Mouse (Mus musculus): ENCODE data around the gene 4930402F06Rik. TPM values are rescaled to one million over a fixed set of nuclear protein-coding genes. Genes with fewer than 3 reads are reported as not detected.

4930402F06Rik gene
- polyA plus RNA-seq, 1 experiment = not detected

GRCm38 (mm10) chr2:35432472-35432871, 35.5 kb upstream of the 4930402F06Rik start:
- no peak overlapping the region for H3K9ac ChIP-seq (ENCODE audit: low read depth, poor library complexity, severe bottlenecking)
- H3K9me3 ChIP-seq (replicated peaks; ENCODE audit: control insufficient read depth, insufficient read depth, low read length, poor library complexity, severe bottlenecking) = no peaks in the 10 kb centered on the region
- no peaks in the 10 kb centered on the region for H3K27me3 ChIP-seq (ENCODE audit: control insufficient read depth, insufficient read depth, low read length, poor library complexity, severe bottlenecking)
- no peaks in the 10 kb centered on the region for H3K36me3 ChIP-seq (ENCODE audit: control insufficient read depth, insufficient read depth, low read length, poor library complexity, severe bottlenecking)
- no peak overlapping the region for H3K27ac ChIP-seq (ENCODE audit: insufficient read depth, low read length)
- TF ChIP-seq POLR2A (IDR thresholded peaks at IDR 0.05; ENCODE audit: insufficient read depth, low read length) = no peak
- TF ChIP-seq EP300 (IDR thresholded peaks at IDR 0.05; ENCODE audit: insufficient read depth, low read depth, low read length) = no peak
- no peak for TF ChIP-seq CTCF (IDR thresholded peaks at IDR 0.05; ENCODE audit: low read depth, low read length)
- no peaks in the 10 kb centered on the region for H3K4me1 ChIP-seq (ENCODE audit: control insufficient read depth, insufficient read depth, low read length)
- no peak overlapping the region for H3K4me3 ChIP-seq (ENCODE audit: low read depth, low read length)

GRCm38 (mm10) chr2:35432011-35432410, 35.0 kb upstream of the 4930402F06Rik start:
- no peak for TF ChIP-seq EP300 (IDR thresholded peaks at IDR 0.05; ENCODE audit: insufficient read depth, low read depth, low read length)
- no peaks in the 10 kb centered on the region for H3K9me3 ChIP-seq (replicated peaks; ENCODE audit: control insufficient read depth, insufficient read depth, low read length, poor library complexity, severe bottlenecking)
- H3K36me3 ChIP-seq (ENCODE audit: control insufficient read depth, insufficient read depth, low read length, poor library complexity, severe bottlenecking) = no peaks in the 10 kb centered on the region
- H3K27ac ChIP-seq (ENCODE audit: insufficient read depth, low read length) = no peak overlapping the region
- no peak overlapping the region for H3K4me3 ChIP-seq (ENCODE audit: low read depth, low read length)
- no peaks in the 10 kb centered on the region for H3K27me3 ChIP-seq (ENCODE audit: control insufficient read depth, insufficient read depth, low read length, poor library complexity, severe bottlenecking)
- H3K4me1 ChIP-seq (ENCODE audit: control insufficient read depth, insufficient read depth, low read length) = no peaks in the 10 kb centered on the region
- H3K9ac ChIP-seq (ENCODE audit: low read depth, poor library complexity, severe bottlenecking) = no peak overlapping the region

- Histone ChIP-seq H3K9ac (ENCODE audit: low read depth, poor library complexity, severe bottlenecking) (no peak overlapping the region), H3K9me3 (replicated peaks; ENCODE audit: control insufficient read depth, insufficient read depth, low read length, poor library complexity, severe bottlenecking) (no peaks in the 10 kb centered on the region), H3K4me1 (ENCODE audit: control insufficient read depth, insufficient read depth, low read length) (no peaks in the 10 kb centered on the region), H3K27me3 (ENCODE audit: control insufficient read depth, insufficient read depth, low read length, poor library complexity, severe bottlenecking) (no peaks in the 10 kb centered on the region), H3K36me3 (ENCODE audit: control insufficient read depth, insufficient read depth, low read length, poor library complexity, severe bottlenecking) (no peaks in the 10 kb centered on the region), H3K4me3 (ENCODE audit: low read depth, low read length) (no peak overlapping the region), H3K27ac (ENCODE audit: insufficient read depth, low read length) (no peak overlapping the region)
- TF ChIP-seq EP300 (IDR thresholded peaks at IDR 0.05; ENCODE audit: insufficient read depth, low read depth, low read length) (no peak), CTCF (IDR thresholded peaks at IDR 0.05; ENCODE audit: low read depth, low read length) (no peak), POLR2A (IDR thresholded peaks at IDR 0.05; ENCODE audit: insufficient read depth, low read length) (no peak)
Observed at GRCm38 (mm10) chr2:35430806-35431205, 33.8 kb upstream of the 4930402F06Rik start.

- Histone ChIP-seq H3K4me1 (ENCODE audit: control insufficient read depth, insufficient read depth, low read length) (no peaks in the 10 kb centered on the region), H3K9me3 (replicated peaks; ENCODE audit: control insufficient read depth, insufficient read depth, low read length, poor library complexity, severe bottlenecking) (no peaks in the 10 kb centered on the region), H3K27ac (ENCODE audit: insufficient read depth, low read length) (no peak overlapping the region), H3K9ac (ENCODE audit: low read depth, poor library complexity, severe bottlenecking) (no peak overlapping the region), H3K36me3 (ENCODE audit: control insufficient read depth, insufficient read depth, low read length, poor library complexity, severe bottlenecking) (no peaks in the 10 kb centered on the region), H3K4me3 (ENCODE audit: low read depth, low read length) (no peak overlapping the region), H3K27me3 (ENCODE audit: control insufficient read depth, insufficient read depth, low read length, poor library complexity, severe bottlenecking) (no peaks in the 10 kb centered on the region)
- TF ChIP-seq CTCF (IDR thresholded peaks at IDR 0.05; ENCODE audit: low read depth, low read length) (no peak), POLR2A (IDR thresholded peaks at IDR 0.05; ENCODE audit: insufficient read depth, low read length) (no peak), EP300 (IDR thresholded peaks at IDR 0.05; ENCODE audit: insufficient read depth, low read depth, low read length) (no peak)
Observed at GRCm38 (mm10) chr2:35428615-35429300, 31.8 kb upstream of the 4930402F06Rik start.

GRCm38 (mm10) chr2:35427559-35427958, 30.6 kb upstream of the 4930402F06Rik start:
- Histone ChIP-seq H3K4me3 (ENCODE audit: low read depth, low read length) (no peak overlapping the region), H3K36me3 (ENCODE audit: control insufficient read depth, insufficient read depth, low read length, poor library complexity, severe bottlenecking) (no peaks in the 10 kb centered on the region; the same call in none of the 2 replicates), H3K9me3 (replicated peaks; ENCODE audit: control insufficient read depth, insufficient read depth, low read length, poor library complexity, severe bottlenecking) (no peaks in the 10 kb centered on the region), H3K4me1 (ENCODE audit: control insufficient read depth, insufficient read depth, low read length) (no peaks in the 10 kb centered on the region), H3K27me3 (ENCODE audit: control insufficient read depth, insufficient read depth, low read length, poor library complexity, severe bottlenecking) (no peaks in the 10 kb centered on the region), H3K27ac (ENCODE audit: insufficient read depth, low read length) (no peak overlapping the region), H3K9ac (ENCODE audit: low read depth, poor library complexity, severe bottlenecking) (no peak overlapping the region)
- TF ChIP-seq CTCF (IDR thresholded peaks at IDR 0.05; ENCODE audit: low read depth, low read length) (no peak), POLR2A (IDR thresholded peaks at IDR 0.05; ENCODE audit: insufficient read depth, low read length) (no peak), EP300 (IDR thresholded peaks at IDR 0.05; ENCODE audit: insufficient read depth, low read depth, low read length) (no peak)

GRCm38 (mm10) chr2:35423711-35424339, 26.9 kb upstream of the 4930402F06Rik start:
- Histone ChIP-seq H3K9ac (ENCODE audit: low read depth, poor library complexity, severe bottlenecking) (no peak overlapping the region), H3K4me1 (ENCODE audit: control insufficient read depth, insufficient read depth, low read length) (no peaks in the 10 kb centered on the region), H3K9me3 (replicated peaks; ENCODE audit: control insufficient read depth, insufficient read depth, low read length, poor library complexity, severe bottlenecking) (no peaks in the 10 kb centered on the region), H3K36me3 (ENCODE audit: control insufficient read depth, insufficient read depth, low read length, poor library complexity, severe bottlenecking) (peaks cover 5% of the 10 kb centered on the region), H3K27me3 (ENCODE audit: control insufficient read depth, insufficient read depth, low read length, poor library complexity, severe bottlenecking) (no peaks in the 10 kb centered on the region; the same call in 1 of the 2 replicates), H3K4me3 (ENCODE audit: low read depth, low read length) (no peak overlapping the region), H3K27ac (ENCODE audit: insufficient read depth, low read length) (no peak overlapping the region)
- no peak for TF ChIP-seq EP300 (IDR thresholded peaks at IDR 0.05; ENCODE audit: insufficient read depth, low read depth, low read length)
- TF ChIP-seq POLR2A (IDR thresholded peaks at IDR 0.05; ENCODE audit: insufficient read depth, low read length) = no peak
- TF ChIP-seq CTCF (IDR thresholded peaks at IDR 0.05; ENCODE audit: low read depth, low read length) = no peak

All from ES-Bruce4 (cell line).